Mouse (Mus musculus) embryonic facial prominence, embryonic 13.5 days (tissue): ENCODE data around the gene Polr3g. TPM values are rescaled to one million over a fixed set of nuclear protein-coding genes. Genes with fewer than 3 reads are reported as not detected.

Source experiments
- polyA plus RNA-seq: library from polyadenylated mRNA; unstranded; fragments of >200 nt; fragmentation: Nextera tagmentation; extraction: Ambion mirVana; gene quantifications from 2 replicates; pipeline ENCODE4 v1.2.1, GENCODE M21; 2015

Polr3g gene
- polyA plus RNA-seq, 1 experiment from 2014 or later = 19.4 TPM

Other genes with a start within 250 kb of the Polr3g start
- gene Adgrv1, start 77.9 kb downstream of the Polr3g start, polyA plus RNA-seq = 2.7 and 2.8 TPM in 2 replicates
- gene Lysmd3, start 53.4 kb downstream of the Polr3g start, polyA plus RNA-seq = 27.1 and 29.5 TPM in 2 replicates
- gene Mblac2, start 328 bp upstream of the Polr3g start, polyA plus RNA-seq = 8.0 and 9.5 TPM in 2 replicates
- gene Cetn3, start 72.1 kb upstream of the Polr3g start, polyA plus RNA-seq = 260 and 291 TPM in 2 replicates